Mouse (Mus musculus): ENCODE results near the gene Sh3bp5. TPM values are rescaled to one million over a fixed set of nuclear protein-coding genes. Genes with fewer than 3 reads are reported as not detected.
"Not testable (repeated sequence)": the region's sequence is repeated elsewhere in the genome, so short reads cannot be mapped to it uniquely, and the experiment has no call there.

Gene Sh3bp5
- polyA plus RNA-seq (2012; ENCODE audit: insufficient read depth, insufficient read length, missing spikeins): 65.9 and 67.5 TPM in 2 replicates

- H3K27ac ChIP-seq (replicated peaks; ENCODE audit: low read depth, low read length): peak within 1 kb of the TSS; percentile 91
- peaks cover 20% of the 10 kb centered on the region for H3K4me1 ChIP-seq (ENCODE audit: control insufficient read depth, insufficient read depth, insufficient read length, low read length)
- H3K4me3 ChIP-seq (ENCODE audit: insufficient read depth, low read depth, low read length): peak within 1 kb of the TSS; percentile 85
Observed at GRCm38 (mm10) chr14:31435930-31436693, at the start of gene Sh3bp5. TSS of gene Sh3bp5 (minus strand) at chr14:31436078.

GRCm38 (mm10) chr14:31482417-31482816, 46.5 kb upstream of the Sh3bp5 start:
- no peak overlapping the region for H3K27ac ChIP-seq (replicated peaks; ENCODE audit: low read depth, low read length)
- no peaks in the 10 kb centered on the region for H3K4me1 ChIP-seq (ENCODE audit: control insufficient read depth, insufficient read depth, insufficient read length, low read length)
- no peak overlapping the region for H3K4me3 ChIP-seq (ENCODE audit: insufficient read depth, low read depth, low read length)

DNA sequence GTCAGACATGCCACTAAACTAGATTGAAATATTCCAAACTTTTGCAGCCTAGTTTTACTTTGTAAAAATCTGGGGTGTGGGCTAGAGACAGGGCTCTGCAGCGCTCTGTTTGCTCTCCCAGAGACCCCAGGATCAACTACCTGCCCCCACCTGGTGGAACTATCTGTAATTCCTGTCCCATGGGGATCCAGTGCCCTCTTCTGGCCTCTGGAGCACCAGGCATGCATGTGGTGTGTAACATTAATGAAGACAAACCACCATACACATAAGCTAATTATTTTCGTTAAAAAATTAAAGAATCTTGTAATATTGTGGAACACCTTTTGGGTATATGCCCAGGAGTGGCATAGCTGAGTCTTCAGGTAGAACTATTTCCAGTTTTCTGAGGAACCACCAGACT, 37.4 kb upstream of the Sh3bp5 start:
- Histone ChIP-seq H3K27ac (replicated peaks; ENCODE audit: low read depth, low read length) (no peak overlapping the region), H3K4me3 (ENCODE audit: insufficient read depth, low read depth, low read length) (no peak overlapping the region), H3K4me1 (ENCODE audit: control insufficient read depth, insufficient read depth, insufficient read length, low read length) (no peaks in the 10 kb centered on the region)

DNA sequence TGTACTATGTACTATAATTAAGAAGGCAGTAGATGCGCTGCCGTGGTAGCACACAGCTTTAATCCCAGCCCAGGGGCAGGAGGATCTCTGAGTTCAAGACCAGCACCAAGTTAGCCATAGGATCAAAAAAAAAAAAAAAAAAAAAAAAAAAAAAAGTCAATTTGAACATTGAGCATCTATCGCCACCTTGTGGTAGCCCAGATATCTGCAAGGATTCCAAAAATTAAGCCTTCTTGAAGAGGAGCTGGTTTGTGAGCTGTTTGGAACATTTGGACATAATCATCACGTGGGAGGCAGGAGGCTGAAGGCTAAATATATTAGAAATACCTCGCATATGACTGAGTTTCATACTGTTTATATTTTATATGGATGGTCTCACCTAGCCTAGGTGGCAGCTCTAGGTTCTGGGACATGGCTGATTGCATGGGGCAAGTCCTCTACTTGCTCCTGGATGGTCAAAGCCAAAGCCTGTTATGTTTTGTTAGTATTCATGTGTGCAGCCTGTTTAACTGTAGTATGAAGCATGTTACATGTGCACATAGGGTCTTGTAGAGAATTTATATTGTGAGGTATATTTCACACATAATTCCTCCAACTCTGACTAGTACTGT, 36.7 kb upstream of the Sh3bp5 start:
- Histone ChIP-seq H3K4me1 (ENCODE audit: control insufficient read depth, insufficient read depth, insufficient read length, low read length) (no peaks in the 10 kb centered on the region), H3K27ac (replicated peaks; ENCODE audit: low read depth, low read length) (no peak overlapping the region), H3K4me3 (ENCODE audit: insufficient read depth, low read depth, low read length) (no peak overlapping the region)

DNA sequence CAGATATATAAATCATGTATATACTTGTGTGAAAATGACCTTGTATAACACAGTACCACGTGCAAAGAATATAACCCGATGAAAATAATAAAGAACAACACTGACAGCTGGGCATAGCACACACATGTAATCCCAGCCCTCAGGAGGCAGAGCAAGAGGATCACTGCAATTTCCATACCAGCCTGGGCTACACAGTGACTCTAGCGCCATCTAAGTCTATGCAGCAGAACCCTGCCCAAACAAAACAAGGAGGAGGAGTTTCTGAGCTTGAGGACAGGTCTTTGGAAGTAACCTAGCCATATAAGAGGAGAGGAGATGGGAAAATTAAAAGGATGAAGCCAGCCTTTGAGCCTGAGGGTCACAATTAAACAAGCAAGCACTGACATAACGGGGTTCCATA, 33.8 kb upstream of the Sh3bp5 start:
- no peak overlapping the region for H3K4me3 ChIP-seq (ENCODE audit: insufficient read depth, low read depth, low read length)
- H3K27ac ChIP-seq (replicated peaks; ENCODE audit: low read depth, low read length): no peak overlapping the region
- H3K4me1 ChIP-seq (ENCODE audit: control insufficient read depth, insufficient read depth, insufficient read length, low read length): no peaks in the 10 kb centered on the region

DNA sequence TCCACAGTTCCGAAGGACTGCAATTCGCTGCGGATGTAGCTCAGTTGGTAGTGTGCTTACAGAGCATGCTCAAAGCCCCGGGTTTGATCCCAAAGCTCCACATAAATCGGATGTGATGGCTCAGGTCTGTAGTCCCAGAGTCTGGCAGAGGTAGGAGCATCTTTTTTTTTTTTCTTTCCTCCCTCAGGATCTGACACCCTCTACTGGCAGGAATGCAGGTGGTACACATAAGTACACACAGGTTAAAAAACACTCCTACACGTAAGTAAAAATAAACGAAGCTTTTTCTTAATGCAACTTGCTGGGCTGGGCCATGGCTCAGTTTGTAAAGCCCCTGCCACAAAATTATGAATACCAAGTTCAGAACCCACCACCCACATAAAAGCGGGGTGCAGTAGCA, 28.3 kb upstream of the Sh3bp5 start:
- H3K4me3 ChIP-seq (ENCODE audit: insufficient read depth, low read depth, low read length): no peak overlapping the region
- no peaks in the 10 kb centered on the region for H3K4me1 ChIP-seq (ENCODE audit: control insufficient read depth, insufficient read depth, insufficient read length, low read length)
- H3K27ac ChIP-seq (replicated peaks; ENCODE audit: low read depth, low read length): no peak overlapping the region

- H3K4me3 ChIP-seq (ENCODE audit: insufficient read depth, low read depth, low read length): no peak overlapping the region
- H3K4me1 ChIP-seq (ENCODE audit: control insufficient read depth, insufficient read depth, insufficient read length, low read length): peaks cover 10% of the 10 kb centered on the region
- 0 out of 2 replicates have a peak overlapping the region, but pooled peaks have one; percentile 6 for H3K27ac ChIP-seq (replicated peaks; ENCODE audit: low read depth, low read length)
Observed at GRCm38 (mm10) chr14:31462886-31463285, 27.0 kb upstream of the Sh3bp5 start.

DNA sequence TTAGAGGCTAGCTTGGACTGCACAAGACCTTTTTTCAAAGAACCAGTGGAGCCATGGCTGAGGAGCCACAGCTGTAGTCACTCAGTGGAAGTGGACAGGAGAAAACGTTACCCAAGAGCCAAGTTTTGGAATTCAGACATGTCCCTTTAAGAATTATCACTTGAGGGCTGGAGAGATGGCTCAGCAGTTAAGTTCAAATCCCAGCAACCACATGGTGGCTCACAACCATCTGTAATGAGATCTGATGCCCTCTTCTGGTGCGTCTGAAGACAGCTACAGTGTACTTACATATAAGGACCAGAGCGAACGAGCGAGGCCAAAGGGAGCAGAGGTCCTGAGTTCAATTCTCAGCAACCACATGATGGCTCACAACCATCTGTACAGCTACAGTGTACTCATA, 26.3 kb upstream of the Sh3bp5 start:
- peaks cover 13% of the 10 kb centered on the region for H3K4me1 ChIP-seq (ENCODE audit: control insufficient read depth, insufficient read depth, insufficient read length, low read length)
- H3K4me3 ChIP-seq (ENCODE audit: insufficient read depth, low read depth, low read length); H3K27ac ChIP-seq (replicated peaks; ENCODE audit: low read depth, low read length): not testable (repeated sequence)

DNA sequence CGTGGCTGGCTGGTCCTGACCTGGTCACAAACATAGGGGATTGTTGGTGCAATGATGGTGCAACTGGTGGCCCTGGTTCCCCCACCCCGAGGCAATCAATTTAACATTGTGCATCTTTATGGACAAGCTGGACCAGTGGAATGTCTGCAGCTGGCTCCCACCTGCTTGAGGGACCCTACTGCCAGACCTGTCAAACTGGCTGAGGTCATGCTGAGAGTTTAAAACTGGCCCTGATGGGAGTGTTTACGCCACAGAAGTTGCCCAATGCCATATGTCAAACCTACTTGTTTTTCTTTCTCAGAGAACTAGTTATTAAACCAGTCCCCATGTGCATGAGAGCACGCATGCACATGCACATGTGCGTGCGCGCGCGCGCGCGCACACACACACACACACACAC, 22.1 kb upstream of the Sh3bp5 start:
- Histone ChIP-seq H3K27ac (replicated peaks; ENCODE audit: low read depth, low read length) (peak overlapping the region; percentile 60), H3K4me1 (ENCODE audit: control insufficient read depth, insufficient read depth, insufficient read length, low read length) (peaks cover 16% of the 10 kb centered on the region), H3K4me3 (ENCODE audit: insufficient read depth, low read depth, low read length) (no peak overlapping the region)

GRCm38 (mm10) chr14:31456064-31456721, 20.3 kb upstream of the Sh3bp5 start:
- peaks cover 16% of the 10 kb centered on the region for H3K4me1 ChIP-seq (ENCODE audit: control insufficient read depth, insufficient read depth, insufficient read length, low read length)
- no peak overlapping the region for H3K27ac ChIP-seq (replicated peaks; ENCODE audit: low read depth, low read length)
- no peak overlapping the region for H3K4me3 ChIP-seq (ENCODE audit: insufficient read depth, low read depth, low read length)

DNA sequence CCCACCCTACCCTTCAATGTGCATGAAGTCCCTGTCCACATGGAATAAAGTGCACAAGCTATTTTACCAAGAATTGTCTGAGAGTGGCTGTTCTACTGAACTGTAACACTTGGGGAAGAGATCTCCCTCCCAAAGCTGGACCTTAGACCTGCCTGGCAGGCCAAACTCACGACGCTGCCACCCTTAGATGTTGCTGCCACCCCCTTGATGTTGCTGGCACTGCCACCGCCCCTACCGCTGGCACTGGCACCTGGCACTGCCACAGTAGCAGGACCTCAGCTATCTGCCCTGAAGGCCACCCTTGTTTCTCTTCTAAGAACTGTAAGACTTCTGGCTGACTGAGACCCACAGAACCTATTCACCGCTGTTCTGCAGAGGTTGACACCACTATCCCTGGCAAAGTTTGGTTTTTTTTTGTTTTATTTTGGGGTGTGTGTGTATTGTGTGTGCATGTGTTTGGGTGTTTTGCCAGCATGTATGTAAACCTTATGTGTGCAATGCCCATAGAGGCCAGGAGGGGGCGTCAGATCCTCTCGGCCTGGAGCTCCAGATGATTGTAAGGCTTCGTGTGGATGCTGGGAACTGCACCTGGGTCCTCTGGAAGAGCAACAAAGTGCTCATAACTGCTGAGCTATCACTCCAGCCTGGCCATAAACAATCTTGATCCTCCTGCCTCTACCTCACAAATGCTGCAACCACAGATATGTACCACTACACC, 19.1 kb upstream of the Sh3bp5 start:
- Histone ChIP-seq H3K4me1 (ENCODE audit: control insufficient read depth, insufficient read depth, insufficient read length, low read length) (peaks cover 16% of the 10 kb centered on the region), H3K4me3 (ENCODE audit: insufficient read depth, low read depth, low read length) (no peak overlapping the region), H3K27ac (replicated peaks; ENCODE audit: low read depth, low read length) (no peak overlapping the region)

DNA sequence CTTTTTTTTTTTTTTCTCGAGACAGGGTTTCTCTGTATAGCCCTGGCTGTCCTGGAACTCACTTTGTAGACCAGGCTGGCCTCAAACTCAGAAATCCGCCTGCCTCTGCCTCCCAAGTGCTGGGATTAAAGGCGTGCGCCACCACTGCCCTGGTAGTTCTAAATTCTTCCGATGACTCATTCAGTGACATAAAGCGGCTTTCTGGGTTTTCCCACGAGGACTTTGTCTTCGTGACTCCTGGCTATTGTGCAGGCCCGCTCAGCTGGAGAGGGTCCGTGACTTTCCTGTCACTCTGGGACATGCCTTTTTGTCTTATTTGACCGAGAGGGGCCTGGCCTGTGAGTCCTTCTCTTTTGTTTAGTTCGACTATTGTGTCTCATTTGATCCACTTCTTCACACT, 18.1 kb upstream of the Sh3bp5 start:
- peaks cover 17% of the 10 kb centered on the region for H3K4me1 ChIP-seq (ENCODE audit: control insufficient read depth, insufficient read depth, insufficient read length, low read length)
- not testable (repeated sequence) for H3K4me3 ChIP-seq (ENCODE audit: insufficient read depth, low read depth, low read length); H3K27ac ChIP-seq (replicated peaks; ENCODE audit: low read depth, low read length)

- Histone ChIP-seq H3K4me1 (ENCODE audit: control insufficient read depth, insufficient read depth, insufficient read length, low read length) (peaks cover 4% of the 10 kb centered on the region; the same call in 1 of the 2 replicates), H3K27ac (replicated peaks; ENCODE audit: low read depth, low read length) (peak overlapping the region; percentile 77), H3K4me3 (ENCODE audit: insufficient read depth, low read depth, low read length) (no peak overlapping the region)
Observed at GRCm38 (mm10) chr14:31448994-31449393, 13.1 kb upstream of the Sh3bp5 start.

GRCm38 (mm10) chr14:31443616-31444015, 7.7 kb upstream of the Sh3bp5 start:
- Histone ChIP-seq H3K4me1 (ENCODE audit: control insufficient read depth, insufficient read depth, insufficient read length, low read length) (peaks cover 7% of the 10 kb centered on the region; the same call in 1 of the 2 replicates), H3K27ac (replicated peaks; ENCODE audit: low read depth, low read length) (peak overlapping the region; percentile 91), H3K4me3 (ENCODE audit: insufficient read depth, low read depth, low read length) (no peak overlapping the region)

DNA sequence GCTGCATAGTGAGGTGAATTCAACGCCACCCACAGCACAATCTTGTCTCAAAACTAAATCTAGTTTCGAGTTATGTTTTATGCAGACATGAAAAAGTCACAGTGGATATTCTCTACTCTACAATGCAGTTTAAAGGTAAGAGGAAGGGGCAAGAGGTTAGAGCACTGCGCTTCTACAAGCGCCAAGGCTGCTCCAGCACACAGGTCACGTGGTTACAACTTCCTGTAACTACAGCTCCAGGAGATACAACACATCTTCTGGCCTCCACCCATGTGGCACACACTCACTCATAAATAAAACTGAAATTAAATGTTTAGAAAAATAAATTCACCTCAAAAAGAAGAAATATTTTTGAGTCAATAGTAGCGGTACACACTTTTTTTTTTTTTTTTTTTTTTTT, 4.8 kb upstream of the Sh3bp5 start:
- H3K4me3 ChIP-seq (ENCODE audit: insufficient read depth, low read depth, low read length): no peak overlapping the region
- peaks cover 13% of the 10 kb centered on the region for H3K4me1 ChIP-seq (ENCODE audit: control insufficient read depth, insufficient read depth, insufficient read length, low read length)

More for the DNA sequence above, 4.8 kb upstream of the Sh3bp5 start:
- H3K27ac ChIP-seq (replicated peaks; ENCODE audit: low read depth, low read length): no peak overlapping the region

Measured in brown adipose tissue, adult 24 weeks (tissue).